Mouse (Mus musculus): ENCODE data around the gene Arhgap5.

GRCm38 (mm10) chr12:52615703-52616102 is 111.9 kb downstream of the Arhgap5 start:
- TF ChIP-seq CEBPB (IDR thresholded peaks at IDR 0.05; ENCODE audit: low read depth) (no peak), CTCF (IDR thresholded peaks at IDR 0.05; ENCODE audit: control insufficient read depth, insufficient read depth, insufficient read length) (no peak), MYOG (IDR thresholded peaks at IDR 0.05; ENCODE audit: control insufficient read depth, extremely low read depth, insufficient read length) (no peak), USF1 (IDR thresholded peaks at IDR 0.05; ENCODE audit: low read depth) (no peak), MAX (IDR thresholded peaks at IDR 0.05) (no peak), FOSL1 (IDR thresholded peaks at IDR 0.05; ENCODE audit: insufficient read depth, low read length, poor library complexity, severe bottlenecking) (no peak)
